Comparison of ENCODE assay signal across 8 mouse cellular contexts in genomic region chr4:155122444-155123040, GRCm38 (mm10). TPM values are rescaled to one million over a fixed set of nuclear protein-coding genes. Genes with fewer than 3 reads are reported as not detected.
DNase-seq lines count a peak whose midpoint lies in the region; ATAC-seq and TF ChIP-seq lines count a peak whose summit lies in the region.

No protein-coding gene starts in this region.

- peak; percentile 58 for ATAC-seq in embryonic facial prominence, embryonic 11.5 days (replicated peaks; ENCODE audit: insufficient number of reproducible peaks, low FRiP score, low TSS enrichment, low read depth)
- no peak for ATAC-seq in intestine, postnatal 0 days
- peak; percentile 87 for ATAC-seq in limb, embryonic 13.5 days (ENCODE audit: low FRiP score, low read depth)
- no peak for ATAC-seq in megakaryocyte-erythroid progenitor cell, adult 5-6 weeks (replicated peaks; ENCODE audit: low FRiP score, low TSS enrichment, poor library complexity, severe bottlenecking)

- H3K27me3 ChIP-seq in kidney, adult 2 months (replicated peaks; ENCODE audit: control insufficient read depth, insufficient read depth, low read length) = no peaks in the 10 kb centered on the region
- H3K27me3 ChIP-seq in embryonic facial prominence, embryonic 11.5 days (ENCODE audit: control insufficient read depth, insufficient read depth, low read length) = no peaks in the 10 kb centered on the region
- no peaks in the 10 kb centered on the region for H3K27me3 ChIP-seq in intestine, postnatal 0 days (replicated peaks; ENCODE audit: control insufficient read depth, insufficient read depth, low read length)
- H3K27me3 ChIP-seq in limb, embryonic 13.5 days = no peaks in the 10 kb centered on the region

- TF ChIP-seq POLR2A in kidney, adult 2 months (IDR thresholded peaks at IDR 0.05; ENCODE audit: low read depth, low read length) = no peak

- no peaks in the 10 kb centered on the region for H3K36me3 ChIP-seq in kidney, adult 2 months (ENCODE audit: control insufficient read depth, insufficient read depth, low read length)
- no peaks in the 10 kb centered on the region for H3K36me3 ChIP-seq in embryonic facial prominence, embryonic 11.5 days (replicated peaks; ENCODE audit: control insufficient read depth, insufficient read depth, low read depth, low read length)
- H3K36me3 ChIP-seq in intestine, postnatal 0 days (ENCODE audit: control insufficient read depth, insufficient read depth) = no peaks in the 10 kb centered on the region
- H3K36me3 ChIP-seq in limb, embryonic 13.5 days = peaks cover 7% of the 10 kb centered on the region; the same call in 1 of the 2 replicates

- no peak overlapping the region for H3K4me2 ChIP-seq in embryonic facial prominence, embryonic 11.5 days (ENCODE audit: low read depth, low read length)
- H3K4me2 ChIP-seq in intestine, postnatal 0 days (replicated peaks; ENCODE audit: low read depth) = no peak overlapping the region
- peak overlapping the region; percentile 44 for H3K4me2 ChIP-seq in limb, embryonic 13.5 days (replicated peaks)

- no peak overlapping the region for H3K27ac ChIP-seq in kidney, adult 2 months (ENCODE audit: insufficient read depth, low read depth, low read length)
- peak overlapping the region; percentile 74 for H3K27ac ChIP-seq in embryonic facial prominence, embryonic 11.5 days (replicated peaks; ENCODE audit: low read depth, low read length)
- H3K27ac ChIP-seq in intestine, postnatal 0 days (ENCODE audit: low read depth, low read length) = peak overlapping the region; percentile 24; the same call in 1 of the 2 replicates
- peak overlapping the region; percentile 96 for H3K27ac ChIP-seq in limb, embryonic 13.5 days

- DNase-seq in kidney, adult 2 months = peak; percentile 48
- no peak for DNase-seq in kidney, adult 8-10 months
- peak; percentile 76 for DNase-seq in embryonic facial prominence, embryonic 11.5 days (ENCODE audit: low spot score)
- DNase-seq in gastrocnemius, postnatal 4 days (ENCODE audit: low spot score in 2 of 2) = peak; percentile 73 to 79
- DNase-seq in ovary, postnatal 36 days (ENCODE audit: low spot score) = peak; percentile 74

- no peak for TF ChIP-seq CTCF in kidney, adult 2 months (conservative IDR thresholded peaks at IDR 0.05; ENCODE audit: insufficient read depth, insufficient read length, low read depth, low read length)
- TF ChIP-seq CTCF in intestine, postnatal 0 days (IDR thresholded peaks at IDR 0.05; ENCODE audit: low read depth) = no peak

- H3K4me3 ChIP-seq in kidney, adult 2 months (ENCODE audit: insufficient read depth, low read depth, low read length) = no peak overlapping the region
- no peak overlapping the region for H3K4me3 ChIP-seq in embryonic facial prominence, embryonic 11.5 days (ENCODE audit: low read depth, low read length)
- no peak overlapping the region for H3K4me3 ChIP-seq in intestine, postnatal 0 days (ENCODE audit: low read depth, low read length)
- no peak overlapping the region for H3K4me3 ChIP-seq in limb, embryonic 13.5 days

- no peaks in the 10 kb centered on the region for H3K4me1 ChIP-seq in kidney, adult 2 months (ENCODE audit: control insufficient read depth, insufficient read depth, low read length)
- H3K4me1 ChIP-seq in embryonic facial prominence, embryonic 11.5 days (ENCODE audit: control insufficient read depth, insufficient read depth, low read length) = 0 out of 2 replicates have a peak, but pooled peaks cover 2% of the 10 kb centered on the region
- H3K4me1 ChIP-seq in intestine, postnatal 0 days (replicated peaks; ENCODE audit: control insufficient read depth, insufficient read depth, low read length) = peaks cover 7% of the 10 kb centered on the region; the same call in 1 of the 2 replicates
- H3K4me1 ChIP-seq in limb, embryonic 13.5 days = peaks cover 81% of the 10 kb centered on the region

- peak overlapping the region; percentile 25 for H3K9ac ChIP-seq in embryonic facial prominence, embryonic 11.5 days (replicated peaks; ENCODE audit: low read length)
- H3K9ac ChIP-seq in intestine, postnatal 0 days (ENCODE audit: low read depth, low read length) = no peak overlapping the region
- H3K9ac ChIP-seq in limb, embryonic 13.5 days = peak overlapping the region; percentile 51

- 53% methylated on average over 16 of the region's 16 CpGs for WGBS in kidney, adult 2 months
- WGBS in embryonic facial prominence, embryonic 11.5 days = 43% methylated on average over 16 of the region's 16 CpGs
- WGBS in intestine, postnatal 0 days = 12% methylated on average over 16 of the region's 16 CpGs
- WGBS in limb, embryonic 13.5 days = 3% methylated on average over 16 of the region's 16 CpGs

- H3K9me3 ChIP-seq in embryonic facial prominence, embryonic 11.5 days (replicated peaks; ENCODE audit: control insufficient read depth, low read length) = no peaks in the 10 kb centered on the region
- no peaks in the 10 kb centered on the region for H3K9me3 ChIP-seq in intestine, postnatal 0 days (ENCODE audit: control insufficient read depth)
- H3K9me3 ChIP-seq in limb, embryonic 13.5 days = peaks cover 12% of the 10 kb centered on the region

RNA-seq across cellular contexts. Expression of gene Morn1, which starts 36.2 kb away (rescaled TPM):
- polyA plus RNA-seq in kidney, adult 2 months (2012; rRNA removed) = 10.4 and 12.4 TPM in 2 replicates
- polyA plus RNA-seq in embryonic facial prominence, embryonic 11.5 days (2014; fragmentation: Nextera tagmentation; extraction: Ambion mirVana) = 3.3 and 3.5 TPM in 2 replicates
- 1 to 10 TPM; 3.9 to 4.4 TPM for total RNA-seq in gastrocnemius, postnatal 4 days (2021)
- polyA plus RNA-seq in intestine, postnatal 0 days (2015; fragmentation: Nextera tagmentation; extraction: Ambion mirVana) = 1.8 and 2.2 TPM in 2 replicates
- 4.9 and 7.5 TPM in 2 replicates for polyA plus RNA-seq in limb, embryonic 13.5 days (2015; fragmentation: Nextera tagmentation; extraction: Ambion mirVana)
- total RNA-seq in megakaryocyte-erythroid progenitor cell, adult 5-6 weeks (2014; fragmentation: Nextera tagmentation) = 3.8 and 7.6 TPM in 2 replicates
- 1.6 and 1.8 TPM in 2 replicates for total RNA-seq in megakaryocyte-erythroid progenitor cell, adult 5-6 weeks (2017)

RNA-seq across cellular contexts. Expression of gene Rer1, which starts 36.4 kb away (rescaled TPM):
- polyA plus RNA-seq in kidney, adult 2 months (2012; rRNA removed) = 133 TPM in 2 replicates
- polyA plus RNA-seq in embryonic facial prominence, embryonic 11.5 days (2014; fragmentation: Nextera tagmentation; extraction: Ambion mirVana) = 164 and 173 TPM in 2 replicates
- 10 to 100 TPM; 61.1 to 63.1 TPM for total RNA-seq in gastrocnemius, postnatal 4 days (2021)
- polyA plus RNA-seq in intestine, postnatal 0 days (2015; fragmentation: Nextera tagmentation; extraction: Ambion mirVana) = 277 and 297 TPM in 2 replicates
- polyA plus RNA-seq in limb, embryonic 13.5 days (2015; fragmentation: Nextera tagmentation; extraction: Ambion mirVana) = 147 and 149 TPM in 2 replicates
- total RNA-seq in megakaryocyte-erythroid progenitor cell, adult 5-6 weeks (2014; fragmentation: Nextera tagmentation) = 105 and 108 TPM in 2 replicates
- total RNA-seq in megakaryocyte-erythroid progenitor cell, adult 5-6 weeks (2017) = 97.8 and 135 TPM in 2 replicates

RNA-seq across cellular contexts. Expression of gene Pex10, which starts 55.7 kb away (rescaled TPM):
- 23.9 and 25.6 TPM in 2 replicates for polyA plus RNA-seq in kidney, adult 2 months (2012; rRNA removed)
- polyA plus RNA-seq in embryonic facial prominence, embryonic 11.5 days (2014; fragmentation: Nextera tagmentation; extraction: Ambion mirVana) = 7.3 and 7.4 TPM in 2 replicates
- total RNA-seq in gastrocnemius, postnatal 4 days (2021) = 10 to 100 TPM; 12.2 to 14.0 TPM
- 11.7 and 12.9 TPM in 2 replicates for polyA plus RNA-seq in intestine, postnatal 0 days (2015; fragmentation: Nextera tagmentation; extraction: Ambion mirVana)
- 22.3 and 22.6 TPM in 2 replicates for polyA plus RNA-seq in limb, embryonic 13.5 days (2015; fragmentation: Nextera tagmentation; extraction: Ambion mirVana)
- 8.1 and 9.0 TPM in 2 replicates for total RNA-seq in megakaryocyte-erythroid progenitor cell, adult 5-6 weeks (2014; fragmentation: Nextera tagmentation)
- 5.8 and 6.4 TPM in 2 replicates for total RNA-seq in megakaryocyte-erythroid progenitor cell, adult 5-6 weeks (2017)

Comparison
In these comparisons a context has a peak if more than half of its experiments do, and no peak if none do; other contexts are left out.
1. DNase-seq: peak in kidney, adult 2 months (single experiment), embryonic facial prominence, embryonic 11.5 days (single experiment), gastrocnemius, postnatal 4 days (2 of 2) and ovary, postnatal 36 days (single experiment); none in kidney, adult 8-10 months (0 of 2).
2. ATAC-seq: peak in embryonic facial prominence, embryonic 11.5 days (single experiment) and limb, embryonic 13.5 days (single experiment); none in intestine, postnatal 0 days (single experiment) and megakaryocyte-erythroid progenitor cell, adult 5-6 weeks (single experiment).